Mouse (Mus musculus) liver, adult 2 months (tissue): ENCODE data around the gene Rffl. TPM values are rescaled to one million over a fixed set of nuclear protein-coding genes. Genes with fewer than 3 reads are reported as not detected.

Source experiments
- DNase-seq: peaks from one replicate; pipeline ENCODE4 v3.0.0-alpha.2; 2011; ENCODE audit warnings: low read depth, low spot score; ENCODE audit errors: extremely low read depth
- H3K27ac ChIP-seq: fragments of 200-500 bp; replicated peaks from 2 replicates; pipeline ENCODE4 v1.5.1; 2012; ENCODE audit warnings: low read depth, mild to moderate bottlenecking, control low read depth, inconsistent platforms, low read length; ENCODE audit not compliant: insufficient read depth
- H3K27me3 ChIP-seq: fragments of 200-500 bp; 2 replicates; pipeline ENCODE4 v1.6.1; 2012; ENCODE audit warnings: mild to moderate bottlenecking, moderate library complexity, low read length, inconsistent platforms; ENCODE audit not compliant: control insufficient read depth, insufficient read depth
- H3K36me3 ChIP-seq: fragments of 200-500 bp; 2 replicates; pipeline ENCODE4 v1.6.1; 2012; ENCODE audit warnings: low read length, inconsistent platforms; ENCODE audit not compliant: control insufficient read depth, insufficient read depth
- H3K4me1 ChIP-seq: fragments of 200-500 bp; 2 replicates; pipeline ENCODE4 v1.6.1; 2011; ENCODE audit warnings: low read length; ENCODE audit not compliant: control insufficient read depth, insufficient read depth
- H3K4me3 ChIP-seq: fragments of 200-500 bp; 2 replicates; pipeline ENCODE4 v1.5.1; 2011; ENCODE audit warnings: low read depth, mild to moderate bottlenecking, control low read depth, low read length, moderate library complexity; ENCODE audit not compliant: insufficient read depth
- H3K79me2 ChIP-seq: fragments of 200-500 bp; 2 replicates; pipeline ENCODE4 v1.6.1; 2012; ENCODE audit warnings: inconsistent platforms, mild to moderate bottlenecking, low read length, moderate library complexity; ENCODE audit not compliant: control insufficient read depth, insufficient read depth
- H3K9ac ChIP-seq: fragments of 200-500 bp; 2 replicates; pipeline ENCODE4 v1.6.1; 2012; ENCODE audit warnings: low read depth, mild to moderate bottlenecking, control low read depth, inconsistent platforms, low read length
- CTCF ChIP-seq: fragments of 200-500 bp; IDR thresholded peaks from 2 replicates; pipeline ENCODE4 v1.5.1; 2011; ENCODE audit warnings: low read depth, low read length, control low read depth
- POLR2A ChIP-seq: fragments of 200-500 bp; IDR thresholded peaks from 2 replicates; pipeline ENCODE4 v1.6.1; 2011; ENCODE audit warnings: low read length, control low read depth; ENCODE audit not compliant: insufficient read depth; ENCODE audit errors: extremely low read depth
- WGBS: fragments of 180-500 bp; shearing (Covaris S2); methylation state at CpG from one replicate; pipeline ENCODE4 v1.1.7; 2018; 5-methylcytosine and 5-hydroxymethylcytosine counted together
- polyA plus RNA-seq: library from polyadenylated mRNA; depleted of rRNA; stranded (reverse); fragments of >200 nt; gene quantifications from 2 replicates; pipeline ENCODE4 v1.2.3, GENCODE M21; 2012; rRNA removed
- total RNA-seq: library from RNA; depleted of rRNA; stranded (reverse); fragments of >200 nt; gene quantifications from 2 replicates; pipeline ENCODE4 v1.2.3, GENCODE M21; 2014; rRNA removed

The Rffl gene
- total and polyA plus RNA-seq, 2 experiments, result 10.6 to 11.7 TPM

- DNase-seq, result no peak
- Histone ChIP-seq H3K36me3 (peaks cover 8% of the 10 kb centered on the region), H3K79me2 (peaks cover 10% of the 10 kb centered on the region; the same call in 1 of the 2 replicates), H3K9ac (peak overlapping the region; percentile 84), H3K27me3 (no peaks in the 10 kb centered on the region), H3K4me1 (peaks cover 7% of the 10 kb centered on the region), H3K27ac (peak overlapping the region; percentile 68), H3K4me3 (peak overlapping the region; percentile 84)
- under 1% methylated on average over 28 of the region's 28 CpGs for WGBS
- TF ChIP-seq CTCF (no peak; the same call in 1 of the 2 replicates), POLR2A (no peak)
Measured at GRCm38 (mm10) chr11:82764438-82764924, 106.5 kb downstream of the Rffl start.

DNA sequence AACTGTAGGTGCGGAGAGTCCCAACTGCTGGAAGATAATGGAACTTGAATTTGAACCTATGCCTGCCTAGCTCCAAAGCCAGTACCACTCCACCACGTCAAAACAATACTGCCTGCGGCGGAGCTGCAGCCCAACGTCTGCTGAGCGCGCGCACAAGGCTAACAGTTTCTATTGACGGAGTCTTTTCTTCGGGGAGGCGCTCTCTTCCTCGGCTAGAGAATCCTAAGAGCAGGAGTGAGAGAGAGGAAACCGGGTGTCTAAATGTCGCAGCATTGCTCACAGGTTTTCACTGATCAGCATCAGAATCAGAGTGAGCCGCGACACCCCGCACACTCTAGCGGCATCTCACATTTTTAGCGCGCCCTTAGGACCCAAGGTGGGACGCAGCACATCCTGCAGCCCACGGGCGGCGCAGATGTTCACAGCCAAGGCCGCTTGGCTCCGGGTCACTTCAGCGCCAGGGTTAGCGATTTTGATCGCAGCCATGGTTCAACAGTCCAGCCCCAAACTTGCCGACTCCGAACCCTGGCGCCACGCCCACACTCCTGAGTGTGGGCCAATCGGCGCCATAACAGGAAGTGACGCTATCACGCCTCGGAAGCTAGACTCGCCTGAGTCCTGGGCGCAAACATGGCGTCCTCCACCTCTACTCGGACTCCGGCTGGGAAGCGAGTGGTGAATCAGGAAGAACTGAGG, 107.1 kb downstream of the Rffl start, which contains the start of the genes Cct6b and Zfp830:
Cct6b (minus strand) TSS at position 580 of the 696 bp plus-strand sequence.
Zfp830 (plus strand) TSS at position 604 of the 696 bp plus-strand sequence.
- peak; percentile 91 for TF ChIP-seq POLR2A
- no peak for TF ChIP-seq CTCF
- H3K27me3 ChIP-seq, result no peaks in the 10 kb centered on the region
- peak within 1 kb of the TSS; percentile 84 for H3K9ac ChIP-seq
- H3K4me1 ChIP-seq, result peaks cover 7% of the 10 kb centered on the region
- DNase-seq, result peak; percentile 87
- H3K4me3 ChIP-seq, result peak within 1 kb of the TSS; percentile 84
- peak within 1 kb of the TSS; percentile 77 for H3K27ac ChIP-seq
- WGBS, result under 1% methylated on average over 44 of the region's 44 CpGs
- peaks cover 10% of the 10 kb centered on the region; the same call in 1 of the 2 replicates for H3K79me2 ChIP-seq
- H3K36me3 ChIP-seq, result peaks cover 6% of the 10 kb centered on the region

GRCm38 (mm10) chr11:82763261-82763660, 107.7 kb downstream of the Rffl start:
- TF ChIP-seq CTCF (no peak), POLR2A (no peak)
- H3K9ac ChIP-seq, result no peak overlapping the region; the same call in 1 of the 2 replicates
- no peaks in the 10 kb centered on the region for H3K27me3 ChIP-seq
- peaks cover 10% of the 10 kb centered on the region; the same call in 1 of the 2 replicates for H3K79me2 ChIP-seq
- peak overlapping the region; percentile 77; the same call in 1 of the 2 replicates for H3K27ac ChIP-seq
- DNase-seq, result peak; percentile 5
- 16% methylated on average over 4 of the region's 4 CpGs for WGBS
- peaks cover 7% of the 10 kb centered on the region for H3K4me1 ChIP-seq
- peaks cover under 1% of the 10 kb centered on the region for H3K36me3 ChIP-seq
- peak overlapping the region; percentile 84; the same call in 1 of the 2 replicates for H3K4me3 ChIP-seq

DNA sequence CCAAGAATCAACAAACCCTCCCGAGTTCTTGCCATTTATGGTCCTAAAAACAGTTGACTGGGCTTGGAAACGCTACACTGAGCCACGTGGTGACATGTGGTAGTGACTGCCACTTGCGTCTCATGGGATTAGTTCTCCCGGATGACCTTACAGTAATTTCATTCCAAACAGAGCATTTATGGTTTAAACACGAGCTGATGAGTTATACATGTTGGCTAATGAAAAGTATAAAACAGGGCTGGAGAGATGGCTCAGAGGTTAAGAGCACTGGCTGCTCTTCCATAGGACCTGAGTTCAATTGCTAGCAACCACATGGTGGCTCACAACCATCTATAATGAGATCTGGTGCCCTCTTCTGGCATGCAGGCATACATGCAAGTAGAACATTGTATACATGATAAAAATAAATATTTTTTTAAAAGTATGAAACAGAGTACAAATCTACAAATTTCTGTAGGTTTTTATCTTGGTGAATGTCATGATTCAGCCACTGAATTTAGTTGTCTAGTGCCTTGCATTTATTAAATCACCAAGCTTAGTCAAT, 108.7 kb downstream of the Rffl start:
- Histone ChIP-seq H3K4me3 (no peak overlapping the region), H3K79me2 (peaks cover 10% of the 10 kb centered on the region; the same call in 1 of the 2 replicates), H3K27ac (no peak overlapping the region), H3K9ac (no peak overlapping the region), H3K36me3 (no peaks in the 10 kb centered on the region), H3K27me3 (no peaks in the 10 kb centered on the region), H3K4me1 (peaks cover 7% of the 10 kb centered on the region)
- 93% methylated on average over 6 of the region's 6 CpGs for WGBS
- no peak for TF ChIP-seq CTCF
- TF ChIP-seq POLR2A, result no peak
- DNase-seq, result no peak

- no peaks in the 10 kb centered on the region for H3K36me3 ChIP-seq
- no peak for TF ChIP-seq POLR2A
- no peak for TF ChIP-seq CTCF
- DNase-seq, result no peak
- H3K27ac ChIP-seq, result no peak overlapping the region
- H3K27me3 ChIP-seq, result no peaks in the 10 kb centered on the region
- H3K4me1 ChIP-seq, result no peaks in the 10 kb centered on the region
- WGBS, result 86% methylated on average over 1 of the region's 1 CpGs
- no peak overlapping the region for H3K4me3 ChIP-seq
- H3K9ac ChIP-seq, result no peak overlapping the region
- no peaks in the 10 kb centered on the region for H3K79me2 ChIP-seq
Measured at GRCm38 (mm10) chr11:82755919-82756318, 115.1 kb downstream of the Rffl start.

Other genes with a start within 250 kb of the Rffl start
- gene Cct6b, start 106.9 kb downstream of the Rffl start, total RNA-seq, result 0.87 and 1.2 TPM in 2 replicates
- 0.07 and 0.16 TPM in 2 replicates for gene Cct6b, start 106.9 kb downstream of the Rffl start, polyA plus RNA-seq
- gene Zfp830, start 106.9 kb downstream of the Rffl start, total RNA-seq, result 7.8 and 9.1 TPM in 2 replicates
- 4.3 TPM in 2 replicates for gene Zfp830, start 106.9 kb downstream of the Rffl start, polyA plus RNA-seq
- 15.4 TPM in 2 replicates for gene Lig3, start 90.1 kb downstream of the Rffl start, total RNA-seq
- gene Lig3, start 90.1 kb downstream of the Rffl start, polyA plus RNA-seq, result 6.1 and 8.0 TPM in 2 replicates
- 4.0 and 5.0 TPM in 2 replicates for gene Rad51d, start 19.4 kb upstream of the Rffl start, total RNA-seq
- gene Rad51d, start 19.4 kb upstream of the Rffl start, polyA plus RNA-seq, result 8.1 and 9.0 TPM in 2 replicates
- gene Fndc8, start 20.9 kb upstream of the Rffl start, total RNA-seq, result 0.20 TPM in 1 of 2 replicates, not detected in the other
- gene Fndc8, start 20.9 kb upstream of the Rffl start, polyA plus RNA-seq, result not detected in 2 replicates
- 2.3 and 2.6 TPM in 2 replicates for gene Nle1, start 37.2 kb upstream of the Rffl start, total RNA-seq
- 11.0 and 15.6 TPM in 2 replicates for gene Nle1, start 37.2 kb upstream of the Rffl start, polyA plus RNA-seq
- 0.46 and 0.81 TPM in 2 replicates for gene Unc45b, start 39.3 kb upstream of the Rffl start, total RNA-seq
- gene Unc45b, start 39.3 kb upstream of the Rffl start, polyA plus RNA-seq, result 0.32 TPM in 2 replicates
- 9.5 and 12.0 TPM in 2 replicates for gene Slfn5, start 80.1 kb upstream of the Rffl start, total RNA-seq
- 0.83 and 1.3 TPM in 2 replicates for gene Slfn5, start 80.1 kb upstream of the Rffl start, polyA plus RNA-seq
- gene Slfn9, start 120.6 kb upstream of the Rffl start, total RNA-seq, result 2.7 and 3.1 TPM in 2 replicates
- 0.20 and 0.25 TPM in 2 replicates for gene Slfn9, start 120.6 kb upstream of the Rffl start, polyA plus RNA-seq
- 2.6 and 4.4 TPM in 2 replicates for gene Slfn8, start 149.6 kb upstream of the Rffl start, total RNA-seq
- 0.30 and 0.50 TPM in 2 replicates for gene Slfn8, start 149.6 kb upstream of the Rffl start, polyA plus RNA-seq
- 5.6 and 8.7 TPM in 2 replicates for gene Slfn2, start 193.9 kb upstream of the Rffl start, total RNA-seq
- 0.95 and 1.5 TPM in 2 replicates for gene Slfn2, start 193.9 kb upstream of the Rffl start, polyA plus RNA-seq
- 0.27 and 0.74 TPM in 2 replicates for gene Slfn1, start 245.6 kb upstream of the Rffl start, total RNA-seq
- gene Slfn1, start 245.6 kb upstream of the Rffl start, polyA plus RNA-seq, result 0.19 and 0.38 TPM in 2 replicates